Mouse (Mus musculus) cerebellum, adult 11-12 months (tissue): Measurements from ENCODE around the gene Pole2.
"Not testable (repeated sequence)": the region's sequence is repeated elsewhere in the genome, so short reads cannot be mapped to it uniquely, and the experiment has no call there.

Experiments
- DNase-seq: peaks from one replicate; pipeline ENCODE4 v3.0.0; 2022

Gene Pole2

DNA sequence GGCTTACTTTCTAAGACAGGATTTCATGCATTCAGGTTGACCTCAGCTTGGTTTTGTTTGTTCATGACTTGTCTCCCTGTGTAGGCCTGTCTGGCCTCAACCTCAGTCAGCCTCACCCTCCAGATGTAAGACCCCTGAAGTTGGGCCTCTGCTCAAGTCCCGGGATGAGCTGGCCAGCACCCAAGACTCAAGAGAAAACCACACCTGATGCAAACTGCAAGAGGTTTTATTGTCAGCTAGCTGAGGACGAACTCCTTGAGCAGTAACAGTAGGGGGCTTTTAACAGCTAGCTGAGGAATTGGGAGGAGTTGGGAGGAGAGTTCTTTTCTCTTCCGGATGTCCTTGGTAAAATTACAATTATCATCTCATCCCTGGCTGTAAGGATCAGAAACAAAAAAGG, 50.5 kb downstream of the Pole2 start:
- no peak for DNase-seq

DNA sequence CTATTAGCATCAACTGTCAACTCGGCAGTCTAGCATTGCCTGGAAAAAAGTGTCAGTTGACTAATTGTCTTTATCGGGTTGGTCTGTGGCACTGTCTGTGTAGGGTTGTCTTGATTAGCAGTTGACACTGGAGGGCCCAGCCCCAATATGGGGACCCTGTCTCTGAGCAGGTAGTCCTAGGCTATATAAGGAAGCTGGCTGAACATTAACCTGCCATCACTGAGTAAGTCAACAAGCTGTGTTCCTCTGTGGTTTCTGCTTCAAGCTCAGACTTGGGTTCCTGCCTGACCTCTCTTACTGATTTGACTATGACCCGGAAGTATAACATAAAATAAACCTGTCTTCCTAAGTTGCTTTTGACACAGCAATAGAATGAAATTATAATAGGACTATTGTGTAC, 52.0 kb downstream of the Pole2 start:
- no peak for DNase-seq

DNA sequence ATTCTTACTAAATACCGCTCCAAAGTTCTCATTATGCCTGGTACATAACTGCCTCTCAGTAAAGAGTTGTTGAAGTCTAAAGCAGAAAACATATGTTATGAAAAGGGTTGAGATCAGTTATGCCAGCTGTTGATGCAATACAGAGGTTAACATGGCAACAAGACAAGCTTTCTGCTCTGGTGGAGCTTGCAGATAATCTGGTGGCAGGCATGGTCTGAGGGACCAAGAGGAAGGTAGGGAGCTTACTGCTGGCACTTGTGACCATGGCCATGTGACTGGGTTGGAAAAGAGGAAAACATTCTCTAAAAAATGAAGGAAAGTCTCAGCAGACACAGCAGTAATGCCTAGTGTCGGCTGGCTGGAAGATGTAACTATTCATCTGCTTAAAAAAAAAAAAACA, 56.7 kb downstream of the Pole2 start:
- no peak for DNase-seq

DNA sequence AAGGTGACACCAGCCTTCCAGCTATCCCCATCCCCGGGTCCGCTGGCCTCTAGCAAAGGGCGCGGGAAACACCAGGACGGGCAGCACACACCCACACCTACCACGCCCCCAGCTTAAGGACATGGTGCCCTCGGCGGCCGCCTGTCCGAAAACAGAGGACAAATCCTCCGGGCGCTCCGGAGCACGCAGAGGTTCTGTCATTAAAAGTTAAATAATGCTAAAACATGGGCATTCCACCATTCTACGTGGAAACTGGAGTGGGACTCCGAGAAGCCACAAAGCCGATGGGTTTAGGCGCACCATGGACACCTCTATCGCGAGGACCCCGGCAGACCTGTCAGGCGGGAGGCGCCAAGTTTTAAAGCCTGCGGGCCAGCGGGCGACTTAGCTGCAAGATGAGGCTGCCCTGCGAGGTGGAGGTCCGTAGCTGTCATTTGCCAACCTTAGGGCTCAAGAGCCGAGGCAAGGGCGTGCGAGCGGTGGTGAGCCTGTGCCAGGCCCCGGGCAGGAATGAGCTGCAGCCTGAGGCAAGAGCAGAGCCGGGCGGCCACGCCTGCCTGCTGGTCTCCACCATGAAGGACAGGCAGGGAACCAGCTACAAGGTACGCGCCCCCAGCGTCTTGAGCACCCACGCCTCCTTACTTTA, 59.4 kb downstream of the Pole2 start, which contains the start of gene Lrr1:
TSS of gene Lrr1 (plus strand) at position 354 of the 646 bp plus-strand sequence.
- peak; percentile 82 for DNase-seq

DNA sequence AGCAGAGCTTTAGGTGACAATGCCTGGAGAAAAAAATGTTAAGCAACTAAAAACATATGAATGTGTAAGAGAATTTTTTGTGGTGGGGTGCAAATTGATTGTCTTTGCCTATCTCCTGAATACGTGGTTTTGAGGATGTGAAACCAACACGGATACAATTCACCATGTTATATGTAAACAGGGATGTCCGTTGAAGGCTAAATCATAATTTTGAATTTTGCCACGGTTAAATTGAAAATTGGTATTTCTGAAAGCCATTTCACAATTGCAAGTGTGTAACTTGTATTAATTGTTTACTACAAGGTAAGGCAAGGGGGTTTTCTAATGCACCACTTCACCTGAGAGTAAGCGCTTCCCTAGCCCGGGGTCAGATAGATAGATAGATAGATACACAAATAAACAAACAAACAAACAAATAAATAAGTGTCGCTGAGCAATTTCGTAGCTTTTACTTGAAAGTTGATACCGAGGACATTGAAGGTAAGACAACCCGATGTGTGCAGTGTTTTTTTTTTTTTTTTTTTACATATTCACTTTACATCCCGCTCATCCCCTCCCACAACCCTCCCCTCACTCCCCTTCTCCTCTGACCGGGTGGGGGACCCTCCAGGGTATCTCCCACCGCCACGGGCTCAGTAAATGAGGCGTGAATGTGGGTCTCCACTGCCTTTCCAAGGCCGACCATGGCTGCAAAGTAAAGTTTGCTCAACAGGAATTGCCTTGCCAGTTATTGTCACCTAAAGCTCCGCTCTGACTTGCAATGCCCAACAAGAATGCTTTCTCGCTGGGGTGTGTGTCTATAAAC, 60.1 kb downstream of the Pole2 start:
- no peak for DNase-seq

DNA sequence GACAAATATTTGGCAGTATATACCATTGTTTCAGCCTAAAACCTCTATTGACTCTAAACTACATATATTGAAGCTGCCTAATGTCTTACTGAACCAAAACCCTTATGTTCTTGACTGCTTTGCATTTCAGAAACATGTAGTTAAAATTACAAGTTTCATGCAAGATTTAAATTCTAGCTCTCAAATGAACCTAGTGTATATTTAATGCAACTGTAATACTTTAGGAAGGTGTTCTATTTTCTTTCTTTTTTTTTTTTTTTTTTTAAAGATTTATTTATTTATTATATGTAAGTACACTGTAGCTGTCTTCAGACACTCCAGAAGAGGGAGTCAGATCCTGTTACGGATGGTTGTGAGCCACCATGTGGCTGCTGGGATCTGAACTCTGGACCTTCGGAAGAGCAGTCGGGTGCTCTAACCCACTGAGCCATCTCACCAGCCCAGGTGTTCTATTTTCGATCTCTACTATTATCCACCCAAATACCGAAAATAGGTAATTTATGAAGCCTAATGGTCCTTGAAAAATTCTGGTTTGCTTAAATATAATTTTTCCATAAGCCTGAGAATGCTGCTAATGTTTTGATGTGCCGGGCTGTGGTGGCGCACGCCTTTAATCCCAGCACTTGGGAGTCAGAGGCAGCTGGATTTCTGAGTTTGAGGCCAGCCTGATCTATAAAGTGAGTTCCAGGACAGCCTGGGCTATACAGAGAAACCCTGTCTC, 61.0 kb downstream of the Pole2 start:
- not testable (repeated sequence) for DNase-seq

DNA sequence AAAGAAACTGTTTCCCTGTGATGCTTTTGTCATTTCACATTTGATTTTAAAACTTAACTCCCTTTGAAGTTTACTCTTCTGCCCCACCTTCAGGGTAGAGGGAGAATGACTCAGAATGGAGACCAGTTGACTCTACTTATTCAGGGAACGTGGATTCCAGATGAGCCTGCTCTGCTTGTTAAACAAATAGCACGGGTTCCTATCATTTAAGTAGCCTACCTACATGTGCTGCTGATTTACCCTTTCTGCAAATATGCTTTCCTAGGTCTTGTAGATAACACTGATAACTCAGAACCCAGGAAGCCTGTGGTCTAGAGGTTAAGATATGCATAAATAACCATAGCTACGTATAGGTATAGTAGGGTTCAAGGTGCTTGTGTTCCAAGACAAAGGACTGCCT, 63.1 kb downstream of the Pole2 start:
- no peak for DNase-seq

DNA sequence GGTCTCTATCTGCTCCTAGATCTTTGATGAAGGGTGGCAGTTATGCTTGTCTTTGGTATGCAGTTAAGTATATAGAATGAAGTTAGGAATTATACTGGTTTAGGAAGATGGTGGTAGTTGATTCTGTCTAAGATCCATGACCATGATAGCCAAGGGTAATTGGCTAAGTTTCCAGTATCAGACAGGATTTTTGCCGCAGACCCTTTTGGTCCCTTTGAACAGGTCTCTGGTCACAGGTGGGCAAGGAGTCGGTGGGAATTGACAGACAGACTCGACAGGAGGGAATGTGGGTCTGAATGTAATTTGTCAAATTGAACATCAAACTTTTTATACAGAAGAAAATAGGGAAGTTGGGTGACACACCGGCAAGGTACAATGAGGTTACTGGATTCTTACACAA, 64.4 kb downstream of the Pole2 start:
- DNase-seq: not testable (repeated sequence)

DNA sequence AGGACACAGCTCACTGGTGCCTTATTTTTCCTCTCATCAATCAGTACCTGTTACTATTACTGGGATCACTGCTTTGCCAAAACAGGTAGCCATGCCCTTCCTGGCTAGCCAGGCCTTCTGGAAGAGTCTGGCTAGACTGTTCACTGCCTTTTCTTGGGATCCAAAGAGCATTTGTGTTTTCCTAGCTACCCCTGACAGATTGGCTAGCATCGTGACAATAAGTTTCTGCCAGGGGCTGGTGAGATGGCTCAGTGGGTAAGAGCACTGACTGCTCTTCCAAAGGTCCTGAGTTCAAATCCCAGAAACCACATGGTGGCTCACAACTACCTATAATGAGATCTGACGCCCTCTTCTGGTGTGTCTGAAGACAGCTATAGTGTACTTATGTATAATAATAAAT, 67.3 kb downstream of the Pole2 start:
- DNase-seq: not testable (repeated sequence)

DNA sequence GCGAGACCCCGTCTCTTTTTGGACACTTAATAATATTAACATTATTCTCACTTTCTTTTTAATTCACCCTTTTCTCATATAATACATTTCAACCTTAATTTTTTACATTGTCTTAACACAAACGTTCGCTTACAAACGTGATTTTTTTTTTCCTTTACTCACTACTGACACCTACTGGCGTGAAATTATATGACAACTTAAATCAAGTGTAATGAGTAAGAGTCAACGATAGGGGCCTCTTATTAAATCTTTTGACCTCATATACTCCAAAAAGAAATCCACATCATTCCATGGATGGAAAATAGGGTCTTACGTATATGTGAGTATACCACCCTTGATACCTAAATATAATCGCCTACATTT, 68.4 kb downstream of the Pole2 start:
- DNase-seq: no peak

DNA sequence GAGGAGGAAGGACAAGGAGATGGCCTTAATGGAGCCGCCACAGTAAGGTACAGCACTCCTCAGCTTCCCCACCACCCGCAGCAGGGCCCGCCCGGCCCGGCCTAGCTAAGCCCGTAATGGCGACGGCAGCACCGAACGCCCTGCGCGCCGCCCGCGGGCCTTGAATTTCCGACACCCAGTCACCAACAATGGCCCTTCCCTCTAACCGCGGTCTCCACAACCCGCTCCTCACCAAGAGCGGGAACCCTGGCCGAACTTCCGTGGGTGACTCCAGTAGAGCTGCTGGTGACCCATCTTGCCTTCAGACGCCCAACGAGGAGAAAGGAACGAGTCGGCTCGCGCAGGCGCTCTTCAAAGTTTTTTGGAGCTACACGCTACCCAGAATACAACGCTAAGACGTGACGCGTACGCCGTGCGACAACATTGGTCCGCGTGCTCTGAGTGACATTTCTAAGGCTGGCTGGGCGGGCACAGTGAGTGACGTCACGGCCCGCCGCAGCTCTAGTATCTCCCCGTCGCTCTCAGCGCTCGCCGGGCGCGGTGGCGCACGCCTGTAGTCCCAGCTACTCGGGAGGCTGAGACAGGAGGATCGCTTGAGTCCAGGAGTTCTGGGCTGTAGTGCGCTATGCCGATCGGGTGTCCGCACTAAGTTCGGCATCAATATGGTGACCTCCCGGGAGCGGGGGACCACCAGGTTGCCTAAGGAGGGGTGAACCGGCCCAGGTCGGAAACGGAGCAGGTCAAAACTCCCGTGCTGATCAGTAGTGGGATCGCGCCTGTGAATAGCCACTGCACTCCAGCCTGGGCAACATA, 69.0 kb downstream of the Pole2 start, which contains the start of gene Rps29:
TSS of gene Rps29 (minus strand) at position 422 of the 813 bp plus-strand sequence.
- DNase-seq: peak; percentile 99

DNA sequence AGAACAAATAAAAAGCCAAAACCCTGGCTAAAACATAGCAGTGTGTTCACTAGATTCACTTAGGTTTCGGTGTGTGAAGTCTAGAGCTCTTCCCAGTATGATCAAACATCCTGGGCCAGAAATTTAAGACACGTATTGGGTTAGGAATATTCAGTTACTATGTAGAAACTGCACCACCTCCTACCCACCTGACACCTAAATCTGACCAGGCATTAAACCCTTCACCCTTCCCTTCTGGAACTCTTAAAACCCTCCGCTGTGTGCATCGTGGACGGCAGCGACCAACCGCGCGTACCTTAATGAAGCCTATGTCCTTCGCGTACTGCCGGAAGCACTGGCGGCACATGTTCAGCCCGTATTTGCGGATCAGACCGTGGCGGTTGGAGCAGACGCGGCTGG, 69.6 kb downstream of the Pole2 start:
- no peak for DNase-seq

DNA sequence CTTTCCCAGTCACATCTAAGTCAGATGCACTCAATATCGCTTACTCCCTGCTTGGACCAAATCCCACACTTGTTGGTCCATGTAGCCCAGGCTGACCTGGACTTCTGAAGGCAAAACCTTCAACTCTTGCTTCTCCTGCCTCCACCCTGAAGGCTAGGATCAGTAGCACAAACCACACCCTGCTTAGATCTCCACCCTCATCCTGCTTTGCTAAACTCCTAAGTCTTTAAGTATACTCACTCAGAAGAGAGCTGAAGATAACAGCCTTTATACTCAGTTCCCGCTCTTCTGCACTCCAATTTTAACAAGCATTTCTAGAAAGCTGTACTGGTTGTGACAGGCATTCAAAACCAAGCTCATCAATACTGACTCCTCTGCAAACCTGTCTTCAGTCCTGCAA, 70.9 kb downstream of the Pole2 start:
- no peak for DNase-seq

DNA sequence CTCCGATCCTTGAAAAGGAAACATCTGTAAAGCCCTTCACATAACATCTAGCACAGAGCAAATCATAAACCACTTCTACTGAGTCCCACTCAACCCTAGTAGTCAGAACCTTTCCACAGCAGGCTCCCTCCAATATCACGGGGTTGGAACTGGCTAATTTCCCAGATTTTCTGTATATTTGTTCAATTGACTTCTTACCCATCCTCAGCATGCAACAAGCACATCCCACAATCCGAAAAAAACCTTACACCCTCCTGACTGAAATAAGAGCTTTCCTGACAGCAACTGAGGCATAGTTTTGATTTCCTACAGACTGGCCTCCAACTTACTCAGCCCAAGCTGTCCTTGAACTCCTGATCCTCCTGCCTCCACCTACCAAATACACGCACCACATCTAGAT, 71.6 kb downstream of the Pole2 start:
- no peak for DNase-seq

DNA sequence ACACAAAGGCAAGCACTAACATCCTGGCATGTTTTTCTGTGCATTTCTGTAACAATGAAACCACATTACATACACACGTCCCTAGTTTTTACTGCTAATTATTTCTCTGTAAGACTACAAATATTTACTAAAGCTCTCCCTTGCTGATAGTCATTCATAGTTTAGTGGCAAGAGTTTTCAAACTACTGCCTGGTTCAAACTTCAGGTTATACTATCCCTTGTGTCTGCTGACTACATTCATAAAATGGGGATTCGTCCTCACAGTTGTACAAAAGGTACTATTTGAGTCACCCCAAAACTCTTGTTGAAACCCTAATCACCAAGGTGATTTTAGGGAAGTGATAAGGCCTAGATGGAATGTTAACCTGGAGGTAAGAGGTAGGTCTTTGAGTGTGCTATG, 72.1 kb downstream of the Pole2 start:
- no peak for DNase-seq
